ENCODE assay signal across 19 mouse cellular contexts in the genomic region with DNA sequence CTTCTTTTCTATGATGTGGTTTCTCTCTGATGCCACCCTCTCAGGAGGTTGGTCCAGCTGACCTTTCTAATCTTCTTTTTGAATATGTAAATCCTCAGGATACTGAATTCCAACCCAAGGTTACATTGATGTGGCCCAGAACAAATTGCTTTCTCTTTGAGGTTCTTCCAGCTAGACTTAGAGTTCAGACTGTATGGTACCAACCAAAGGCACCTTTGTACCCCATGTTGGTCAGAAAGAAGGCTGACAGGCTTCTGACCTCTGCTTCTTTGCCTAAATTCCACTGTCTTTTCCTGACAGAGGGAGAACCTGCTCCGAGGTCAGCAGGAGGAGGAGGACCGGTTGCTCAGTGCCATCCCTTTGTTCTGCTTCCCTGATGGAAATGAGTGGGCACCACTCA. TPM values are rescaled to one million over a fixed set of nuclear protein-coding genes. Genes with fewer than 3 reads are reported as not detected.
DNase-seq lines count a peak whose midpoint lies in the region; ATAC-seq and TF ChIP-seq lines count a peak whose summit lies in the region.
"Had no signal": no experiment of that assay in that cellular context is flagged by ENCODE, and none has a peak within 500 bp of the region (broad histone marks: within the 10 kb centered on the region; RNA-seq: fewer than 3 reads in every experiment).

No protein-coding gene starts in this region.

- H3K27ac ChIP-seq in midbrain, embryonic 11.5 days (ENCODE audit: low read depth, low read length), result no peak overlapping the region
- H3K27ac ChIP-seq in midbrain, embryonic 15.5 days, result no peak overlapping the region
- peak overlapping the region; percentile 63 for H3K27ac ChIP-seq in intestine, postnatal 0 days (ENCODE audit: low read depth, low read length)
- H3K27ac ChIP-seq in stomach, postnatal 0 days (replicated peaks), result peak overlapping the region; percentile 59; the same call in 1 of the 2 replicates
- H3K27ac ChIP-seq: embryonic facial prominence, embryonic 15.5 days; forebrain, embryonic 15.5 days; heart, adult 2 months; hindbrain, embryonic 10.5 days; hindbrain, embryonic 14.5 days had no signal

- no peaks in the 10 kb centered on the region for H3K36me3 ChIP-seq in midbrain, embryonic 11.5 days (ENCODE audit: control insufficient read depth, insufficient read depth, low read length)
- no peaks in the 10 kb centered on the region for H3K36me3 ChIP-seq in midbrain, embryonic 15.5 days (replicated peaks)
- H3K36me3 ChIP-seq in intestine, postnatal 0 days (ENCODE audit: control insufficient read depth, insufficient read depth), result peaks cover 3% of the 10 kb centered on the region; the same call in 1 of the 2 replicates
- H3K36me3 ChIP-seq in stomach, postnatal 0 days (ENCODE audit: control insufficient read depth, insufficient read depth, low read length), result no peaks in the 10 kb centered on the region
- H3K36me3 ChIP-seq: embryonic facial prominence, embryonic 15.5 days; forebrain, embryonic 15.5 days; heart, embryonic 12.5 days; hindbrain, embryonic 10.5 days had no signal

- peaks cover 3% of the 10 kb centered on the region; the same call in 1 of the 2 replicates for H3K27me3 ChIP-seq in midbrain, embryonic 11.5 days (ENCODE audit: control insufficient read depth, insufficient read depth, low read length)
- H3K27me3 ChIP-seq in midbrain, embryonic 15.5 days (replicated peaks), result 0 out of 2 replicates have a peak, but pooled peaks cover under 1% of the 10 kb centered on the region
- H3K27me3 ChIP-seq in intestine, postnatal 0 days (replicated peaks; ENCODE audit: control insufficient read depth, insufficient read depth, low read length), result no peaks in the 10 kb centered on the region
- H3K27me3 ChIP-seq in stomach, postnatal 0 days (ENCODE audit: control insufficient read depth, insufficient read depth, low read length), result no peaks in the 10 kb centered on the region
- H3K27me3 ChIP-seq: embryonic facial prominence, embryonic 15.5 days; forebrain, embryonic 15.5 days; heart, embryonic 12.5 days had no signal

- no peak overlapping the region for H3K4me3 ChIP-seq in midbrain, embryonic 11.5 days (ENCODE audit: low read depth, low read length)
- H3K4me3 ChIP-seq in midbrain, embryonic 15.5 days, result no peak overlapping the region
- H3K4me3 ChIP-seq in intestine, postnatal 0 days (ENCODE audit: low read depth, low read length), result no peak overlapping the region
- H3K4me3 ChIP-seq in stomach, postnatal 0 days (ENCODE audit: low read depth, low read length), result no peak overlapping the region
- H3K4me3 ChIP-seq: embryonic facial prominence, embryonic 15.5 days; forebrain, embryonic 15.5 days; heart, adult 2 months; heart, embryonic 12.5 days; hindbrain, embryonic 10.5 days had no signal

- no peak overlapping the region for H3K9ac ChIP-seq in midbrain, embryonic 11.5 days (ENCODE audit: low read length)
- no peak overlapping the region for H3K9ac ChIP-seq in midbrain, embryonic 15.5 days
- H3K9ac ChIP-seq in intestine, postnatal 0 days (ENCODE audit: low read depth, low read length), result no peak overlapping the region
- H3K9ac ChIP-seq in stomach, postnatal 0 days (ENCODE audit: low read length), result no peak overlapping the region
- H3K9ac ChIP-seq: embryonic facial prominence, embryonic 15.5 days; forebrain, embryonic 15.5 days; heart, embryonic 12.5 days; hindbrain, embryonic 14.5 days had no signal

- 75% methylated on average over 2 of the region's 2 CpGs for WGBS in midbrain, embryonic 11.5 days
- 69% methylated on average over 2 of the region's 2 CpGs for WGBS in midbrain, embryonic 15.5 days
- 76% methylated on average over 2 of the region's 2 CpGs for WGBS in intestine, postnatal 0 days
- WGBS in stomach, postnatal 0 days, result 89% methylated on average over 2 of the region's 2 CpGs

- intact Hi-C loops in left cerebral cortex, postnatal 36 days (cut with DNase I), result no loop called here

- H3K9me3 ChIP-seq in midbrain, embryonic 11.5 days (ENCODE audit: control insufficient read depth, low read length), result no peaks in the 10 kb centered on the region
- H3K9me3 ChIP-seq in midbrain, embryonic 15.5 days, result no peaks in the 10 kb centered on the region
- H3K9me3 ChIP-seq in intestine, postnatal 0 days (ENCODE audit: control insufficient read depth), result no peaks in the 10 kb centered on the region
- no peaks in the 10 kb centered on the region for H3K9me3 ChIP-seq in stomach, postnatal 0 days (ENCODE audit: control insufficient read depth, low read length)
- H3K9me3 ChIP-seq: embryonic facial prominence, embryonic 15.5 days; forebrain, embryonic 15.5 days; heart, embryonic 12.5 days; hindbrain, embryonic 10.5 days had no signal

- H3K4me1 ChIP-seq in midbrain, embryonic 11.5 days (ENCODE audit: control insufficient read depth, insufficient read depth, low read length), result 0 out of 2 replicates have a peak, but pooled peaks cover 2% of the 10 kb centered on the region
- peaks cover 5% of the 10 kb centered on the region; the same call in 1 of the 2 replicates for H3K4me1 ChIP-seq in midbrain, embryonic 15.5 days
- peaks cover 25% of the 10 kb centered on the region; the same call in 1 of the 2 replicates for H3K4me1 ChIP-seq in intestine, postnatal 0 days (replicated peaks; ENCODE audit: control insufficient read depth, insufficient read depth, low read length)
- no peaks in the 10 kb centered on the region; the same call in 1 of the 2 replicates for H3K4me1 ChIP-seq in stomach, postnatal 0 days (replicated peaks; ENCODE audit: control insufficient read depth, insufficient read depth)

- TF ChIP-seq EP300 in stomach, postnatal 0 days (optimal IDR thresholded peaks at IDR 0.05), result no peak

- DNase-seq in midbrain, embryonic 11.5 days (ENCODE audit: low spot score, missing footprints), result peak; percentile 61
- DNase-seq in induced T-regulatory cell, adult 2 months (ENCODE audit: low read depth), result peak; percentile 41
- no peak for DNase-seq in stomach, postnatal 0 days (ENCODE audit: low spot score)
- DNase-seq in left cerebral cortex, postnatal 36 days (ENCODE audit: low spot score in 2 of 2), result no peak
- DNase-seq: adrenal gland, postnatal 10 days; cerebellum, adult 11 months; cerebellum, adult 8-10 months; cerebellum, postnatal 14 days; embryo, embryonic 11 days; heart, adult 2 months had no signal

- no peak for TF ChIP-seq CTCF in intestine, postnatal 0 days (IDR thresholded peaks at IDR 0.05; ENCODE audit: low read depth)
- TF ChIP-seq CTCF in stomach, postnatal 0 days (IDR thresholded peaks at IDR 0.05; ENCODE audit: low read depth), result no peak

- ATAC-seq in midbrain, embryonic 11.5 days (ENCODE audit: low FRiP score), result no peak
- ATAC-seq in midbrain, embryonic 15.5 days (replicated peaks), result no peak
- ATAC-seq in intestine, postnatal 0 days, result no peak
- no peak for ATAC-seq in stomach, postnatal 0 days (ENCODE audit: low FRiP score, low TSS enrichment)
- ATAC-seq in erythroblast, adult 5-6 weeks (replicated peaks; ENCODE audit: low FRiP score, poor library complexity, severe bottlenecking), result no peak
- ATAC-seq: CD4-positive, CD25-positive, alpha-beta regulatory T cell, adult 4 months; forebrain, embryonic 15.5 days had no signal

- no peak overlapping the region for H3K4me2 ChIP-seq in midbrain, embryonic 11.5 days
- no peak overlapping the region for H3K4me2 ChIP-seq in midbrain, embryonic 15.5 days
- 0 out of 2 replicates have a peak overlapping the region, but pooled peaks have one; percentile 6 for H3K4me2 ChIP-seq in intestine, postnatal 0 days (replicated peaks; ENCODE audit: low read depth)
- H3K4me2 ChIP-seq in stomach, postnatal 0 days (replicated peaks; ENCODE audit: low read depth), result peak overlapping the region; percentile 20; the same call in 1 of the 2 replicates
- H3K4me2 ChIP-seq: embryonic facial prominence, embryonic 15.5 days; forebrain, embryonic 15.5 days; heart, embryonic 12.5 days; hindbrain, embryonic 14.5 days had no signal

RNA-seq across cellular contexts. Expression of a gene that starts 5.3 kb away (rescaled TPM):
- polyA plus RNA-seq in midbrain, embryonic 11.5 days (2014; fragmentation: Nextera tagmentation; extraction: Ambion mirVana), result 0.72 and 0.80 TPM in 2 replicates
- 0.67 and 0.78 TPM in 2 replicates for polyA plus RNA-seq in midbrain, embryonic 15.5 days (2015; fragmentation: Nextera tagmentation; extraction: Ambion mirVana)
- polyA plus RNA-seq in intestine, postnatal 0 days (2015; fragmentation: Nextera tagmentation; extraction: Ambion mirVana), result 24.0 and 25.4 TPM in 2 replicates
- 27.7 and 31.4 TPM in 2 replicates for polyA plus RNA-seq in stomach, postnatal 0 days (2015; fragmentation: Nextera tagmentation; extraction: Ambion mirVana)
- 4.4 and 5.0 TPM in 2 replicates for total RNA-seq in erythroblast, adult 5-6 weeks (2015; ENCODE audit: low replicate concordance)
- 6.4 and 10.3 TPM in 2 replicates for total RNA-seq in erythroblast, adult 5-6 weeks (2017; ENCODE audit: low replicate concordance)
- under 1 TPM in 1 of 2 experiments, not detected in 1; 0.18 TPM for total RNA-seq in left cerebral cortex, postnatal 36 days (2021)

Comparison
In these comparisons a context has a peak if more than half of its experiments do, and no peak if none do; other contexts are left out.
1. DNase-seq: peak in midbrain, embryonic 11.5 days (single experiment) and induced T-regulatory cell, adult 2 months (single experiment); none in stomach, postnatal 0 days (single experiment) and left cerebral cortex, postnatal 36 days (0 of 2).
2. H3K27ac ChIP-seq: peak in intestine, postnatal 0 days (single experiment) and stomach, postnatal 0 days (single experiment); none in midbrain, embryonic 11.5 days (single experiment) and midbrain, embryonic 15.5 days (single experiment).
3. H3K4me2 ChIP-seq: peak in intestine, postnatal 0 days (single experiment) and stomach, postnatal 0 days (single experiment); none in midbrain, embryonic 11.5 days (single experiment) and midbrain, embryonic 15.5 days (single experiment).
4. RNA of a gene that starts 5.3 kb away (polyA plus RNA-seq): 27.7 to 31.4 TPM in stomach, postnatal 0 days and 24.0 to 25.4 TPM in intestine, postnatal 0 days; 0.72 to 0.80 TPM in midbrain, embryonic 11.5 days and 0.67 to 0.78 TPM in midbrain, embryonic 15.5 days; every median in the first group is over 10 times any median in the second.